Mouse (Mus musculus) intestine, embryonic 15.5 days (tissue): ENCODE results near the gene Hoxc5. TPM values are rescaled to one million over a fixed set of nuclear protein-coding genes. Genes with fewer than 3 reads are reported as not detected.

Source experiments
- ATAC-seq: fragments of 200-750 bp; cut with Nextera tagmentation; 2 replicates; pipeline ENCODE4 v1.8.0; 2017; ENCODE audit warnings: moderate TSS enrichment, moderate library complexity
- H3K27ac ChIP-seq: fragments of 300-500 bp; sonication (generic); 2 replicates; pipeline ENCODE4 v1.5.1; 2015; ENCODE audit warnings: mild to moderate bottlenecking, inconsistent platforms
- H3K27me3 ChIP-seq: fragments of 300-500 bp; sonication (generic); replicated peaks from 2 replicates; pipeline ENCODE4 v1.6.1; 2015; ENCODE audit warnings: inconsistent platforms
- H3K36me3 ChIP-seq: fragments of 300-500 bp; sonication (generic); 2 replicates; pipeline ENCODE4 v1.6.1; 2015; ENCODE audit warnings: inconsistent platforms
- H3K4me1 ChIP-seq: fragments of 300-500 bp; sonication (generic); replicated peaks from 2 replicates; pipeline ENCODE4 v1.6.1; 2015; ENCODE audit warnings: inconsistent platforms
- H3K4me2 ChIP-seq: fragments of 300-500 bp; sonication (generic); replicated peaks from 2 replicates; pipeline ENCODE4 v1.6.1; 2015; ENCODE audit warnings: mild to moderate bottlenecking, inconsistent platforms
- H3K4me3 ChIP-seq: fragments of 300-500 bp; sonication (generic); replicated peaks from 2 replicates; pipeline ENCODE4 v1.5.1; 2015; ENCODE audit warnings: inconsistent platforms
- H3K9ac ChIP-seq: fragments of 300-500 bp; sonication (generic); 2 replicates; pipeline ENCODE4 v1.6.1; 2015; ENCODE audit warnings: inconsistent platforms
- H3K9me3 ChIP-seq: fragments of 300-500 bp; sonication (generic); 2 replicates; pipeline ENCODE4 v1.6.1; 2016; ENCODE audit warnings: inconsistent platforms
- WGBS: fragments of 180-500 bp; shearing (Covaris S2); methylation state at CpG from one replicate; pipeline ENCODE4 v1.1.7; 2015; 5-methylcytosine and 5-hydroxymethylcytosine counted together
- polyA plus RNA-seq: library from polyadenylated mRNA; unstranded; fragments of >200 nt; fragmentation: Nextera tagmentation; extraction: Ambion mirVana; gene quantifications from 2 replicates; pipeline ENCODE4 v1.2.1, GENCODE M21; 2015

Hoxc5 gene
- polyA plus RNA-seq, 1 experiment from 2014 or later: 10.1 TPM

GRCm38 (mm10) chr15:102949696-102950095 lies 17.5 kb upstream of the Hoxc5 start:
- H3K9ac ChIP-seq: no peak overlapping the region
- no peaks in the 10 kb centered on the region for H3K4me1 ChIP-seq
- WGBS: 1% methylated on average over 20 of the region's 20 CpGs
- no peak overlapping the region for H3K27ac ChIP-seq
- H3K27me3 ChIP-seq: peaks cover 97% of the 10 kb centered on the region
- H3K4me3 ChIP-seq: no peak overlapping the region
- H3K36me3 ChIP-seq: no peaks in the 10 kb centered on the region
- no peaks in the 10 kb centered on the region for H3K9me3 ChIP-seq
- H3K4me2 ChIP-seq: no peak overlapping the region
- no peak for ATAC-seq

GRCm38 (mm10) chr15:102950877-102951276 lies 16.4 kb upstream of the Hoxc5 start:
- no peak overlapping the region for H3K4me2 ChIP-seq
- 3% methylated on average over 2 of the region's 2 CpGs for WGBS
- no peak overlapping the region for H3K4me3 ChIP-seq

GRCm38 (mm10) chr15:102953561-102953960 lies 13.7 kb upstream of the Hoxc5 start:
- Histone ChIP-seq H3K4me1 (no peaks in the 10 kb centered on the region), H3K4me3 (no peak overlapping the region), H3K27me3 (peaks cover 96% of the 10 kb centered on the region), H3K36me3 (no peaks in the 10 kb centered on the region), H3K4me2 (no peak overlapping the region), H3K9me3 (no peaks in the 10 kb centered on the region), H3K27ac (no peak overlapping the region), H3K9ac (no peak overlapping the region)
- ATAC-seq: no peak
- WGBS: 4% methylated on average over 6 of the region's 6 CpGs

More at GRCm38 (mm10) chr15:102950877-102951276, 16.4 kb upstream of the Hoxc5 start:
- H3K9ac ChIP-seq: no peak overlapping the region
- no peaks in the 10 kb centered on the region for H3K4me1 ChIP-seq
- no peaks in the 10 kb centered on the region for H3K9me3 ChIP-seq
- no peaks in the 10 kb centered on the region for H3K36me3 ChIP-seq
- peaks cover 95% of the 10 kb centered on the region for H3K27me3 ChIP-seq
- H3K27ac ChIP-seq: no peak overlapping the region
- ATAC-seq: no peak

GRCm38 (mm10) chr15:102954192-102955006 lies 12.8 kb upstream of the Hoxc5 start, which contains the start of gene Hoxc11:
TSS of gene Hoxc11 (plus strand) at chr15:102954427.
- H3K4me1 ChIP-seq: no peaks in the 10 kb centered on the region
- no peaks in the 10 kb centered on the region for H3K36me3 ChIP-seq
- 1% methylated on average over 57 of the region's 57 CpGs for WGBS
- 0 out of 2 replicates have a peak within 1 kb of the TSS, but pooled peaks have one; percentile 3 for H3K4me3 ChIP-seq
- ATAC-seq: peak; percentile 12
- H3K9me3 ChIP-seq: no peaks in the 10 kb centered on the region
- H3K4me2 ChIP-seq: no peak within 1 kb of the TSS
- H3K9ac ChIP-seq: no peak within 1 kb of the TSS
- no peak within 1 kb of the TSS for H3K27ac ChIP-seq
- peaks cover 92% of the 10 kb centered on the region for H3K27me3 ChIP-seq

GRCm38 (mm10) chr15:102955007-102955382 lies 12.2 kb upstream of the Hoxc5 start:
- no peak overlapping the region for H3K9ac ChIP-seq
- H3K36me3 ChIP-seq: no peaks in the 10 kb centered on the region
- H3K9me3 ChIP-seq: no peaks in the 10 kb centered on the region
- H3K4me2 ChIP-seq: no peak overlapping the region
- H3K27ac ChIP-seq: no peak overlapping the region
- no peak for ATAC-seq
- H3K27me3 ChIP-seq: peaks cover 92% of the 10 kb centered on the region
- WGBS: under 1% methylated on average over 28 of the region's 28 CpGs
- 0 out of 2 replicates have a peak overlapping the region, but pooled peaks have one; percentile 3 for H3K4me3 ChIP-seq
- 0 out of 2 replicates have a peak, but pooled peaks cover 1% of the 10 kb centered on the region for H3K4me1 ChIP-seq

GRCm38 (mm10) chr15:102955833-102956640 lies 11.2 kb upstream of the Hoxc5 start:
- Histone ChIP-seq H3K36me3 (no peaks in the 10 kb centered on the region), H3K4me3 (peak overlapping the region; percentile 10; the same call in 1 of the 2 replicates), H3K4me1 (0 out of 2 replicates have a peak, but pooled peaks cover 6% of the 10 kb centered on the region), H3K9ac (no peak overlapping the region), H3K27ac (no peak overlapping the region), H3K4me2 (no peak overlapping the region), H3K9me3 (no peaks in the 10 kb centered on the region), H3K27me3 (peaks cover 90% of the 10 kb centered on the region)
- 1% methylated on average over 40 of the region's 40 CpGs for whole genome bisulfite sequencing
- ATAC-seq: 0 out of 2 replicates have a peak, but pooled peaks have one; percentile 46

- Histone ChIP-seq H3K9ac (no peak overlapping the region), H3K27me3 (peaks cover 88% of the 10 kb centered on the region), H3K4me2 (no peak overlapping the region), H3K27ac (no peak overlapping the region), H3K9me3 (no peaks in the 10 kb centered on the region), H3K36me3 (no peaks in the 10 kb centered on the region), H3K4me3 (no peak overlapping the region), H3K4me1 (0 out of 2 replicates have a peak, but pooled peaks cover 6% of the 10 kb centered on the region)
- 2% methylated on average over 12 of the region's 12 CpGs for WGBS
- no peak for ATAC-seq
Observed at GRCm38 (mm10) chr15:102956906-102957305, 10.3 kb upstream of the Hoxc5 start.

GRCm38 (mm10) chr15:102959663-102960191 lies 7.5 kb upstream of the Hoxc5 start:
- ATAC-seq: peak; percentile 83
- Histone ChIP-seq H3K4me3 (peak overlapping the region; percentile 7; the same call in 1 of the 2 replicates), H3K9me3 (no peaks in the 10 kb centered on the region), H3K4me2 (peak overlapping the region; percentile 47), H3K9ac (no peak overlapping the region), H3K36me3 (no peaks in the 10 kb centered on the region), H3K4me1 (0 out of 2 replicates have a peak, but pooled peaks cover 6% of the 10 kb centered on the region), H3K27ac (no peak overlapping the region), H3K27me3 (peaks cover 83% of the 10 kb centered on the region)
- under 1% methylated on average over 13 of the region's 13 CpGs for WGBS

GRCm38 (mm10) chr15:102961728-102962127 lies 5.5 kb upstream of the Hoxc5 start:
- no peak overlapping the region for H3K4me3 ChIP-seq
- H3K9me3 ChIP-seq: no peaks in the 10 kb centered on the region
- peaks cover 85% of the 10 kb centered on the region for H3K27me3 ChIP-seq
- H3K9ac ChIP-seq: no peak overlapping the region
- H3K27ac ChIP-seq: no peak overlapping the region
- 2% methylated on average over 6 of the region's 6 CpGs for WGBS
- H3K36me3 ChIP-seq: no peaks in the 10 kb centered on the region
- 0 out of 2 replicates have a peak, but pooled peaks cover 9% of the 10 kb centered on the region for H3K4me1 ChIP-seq
- H3K4me2 ChIP-seq: no peak overlapping the region
- ATAC-seq: no peak

- 6% methylated on average over 13 of the region's 13 CpGs for WGBS
- no peak overlapping the region for H3K27ac ChIP-seq
Observed at GRCm38 (mm10) chr15:102962492-102962891, 4.8 kb upstream of the Hoxc5 start.

GRCm38 (mm10) chr15:102963259-102963658 lies 4.0 kb upstream of the Hoxc5 start:
- Histone ChIP-seq H3K4me2 (peak overlapping the region; percentile 31; the same call in 1 of the 2 replicates), H3K9ac (no peak overlapping the region), H3K4me1 (0 out of 2 replicates have a peak, but pooled peaks cover 12% of the 10 kb centered on the region), H3K27ac (no peak overlapping the region), H3K27me3 (peaks cover 84% of the 10 kb centered on the region), H3K9me3 (no peaks in the 10 kb centered on the region), H3K36me3 (no peaks in the 10 kb centered on the region), H3K4me3 (no peak overlapping the region)
- no peak for ATAC-seq
- WGBS: 3% methylated on average over 8 of the region's 8 CpGs

More at GRCm38 (mm10) chr15:102962492-102962891, 4.8 kb upstream of the Hoxc5 start:
- H3K4me3 ChIP-seq: no peak overlapping the region
- ATAC-seq: no peak
- peaks cover 85% of the 10 kb centered on the region for H3K27me3 ChIP-seq
- H3K4me2 ChIP-seq: 0 out of 2 replicates have a peak overlapping the region, but pooled peaks have one; percentile 1
- H3K9me3 ChIP-seq: no peaks in the 10 kb centered on the region
- H3K9ac ChIP-seq: no peak overlapping the region
- no peaks in the 10 kb centered on the region for H3K36me3 ChIP-seq
- 0 out of 2 replicates have a peak, but pooled peaks cover 12% of the 10 kb centered on the region for H3K4me1 ChIP-seq
